Mouse (Mus musculus) forebrain, embryonic 10.5 days (tissue): ENCODE measurements around the gene Olfr223. TPM values are rescaled to one million over a fixed set of nuclear protein-coding genes. Genes with fewer than 3 reads are reported as not detected.
"Not testable (repeated sequence)": the region's sequence is repeated elsewhere in the genome, so short reads cannot be mapped to it uniquely, and the experiment has no call there.

ENCODE experiments used
- DNase-seq: peaks from one replicate; pipeline ENCODE4 v3.0.0-alpha.2; 2017; ENCODE audit warnings: low spot score; ENCODE audit errors: extremely low spot score
- H3K27ac ChIP-seq: fragments of 300-500 bp; sonication (generic); 2 replicates; pipeline ENCODE4 v1.5.1; 2016; ENCODE audit warnings: mild to moderate bottlenecking
- H3K27me3 ChIP-seq: fragments of 300-500 bp; sonication (generic); 2 replicates; pipeline ENCODE4 v1.6.1; 2016; ENCODE audit warnings: mild to moderate bottlenecking; ENCODE audit not compliant: poor library complexity, severe bottlenecking
- H3K36me3 ChIP-seq: fragments of 300-500 bp; sonication (generic); replicated peaks from 2 replicates; pipeline ENCODE4 v1.6.1; 2016; ENCODE audit warnings: mild to moderate bottlenecking, moderate library complexity
- H3K4me1 ChIP-seq: fragments of 300-500 bp; sonication (generic); 2 replicates; pipeline ENCODE4 v1.6.1; 2016
- H3K4me3 ChIP-seq: fragments of 300-500 bp; sonication (generic); 2 replicates; pipeline ENCODE4 v1.5.1; 2016; ENCODE audit warnings: mild to moderate bottlenecking, moderate library complexity
- H3K9me3 ChIP-seq: fragments of 300-500 bp; sonication (generic); 2 replicates; pipeline ENCODE4 v1.6.1; 2016; ENCODE audit warnings: mild to moderate bottlenecking, moderate library complexity
- WGBS: fragments of 180-500 bp; shearing (Covaris S2); methylation state at CpG from one replicate; pipeline ENCODE4 v1.1.7; 2016; 5-methylcytosine and 5-hydroxymethylcytosine counted together
- polyA plus RNA-seq: library from polyadenylated mRNA; unstranded; fragments of >200 nt; fragmentation: Nextera tagmentation; extraction: Ambion mirVana; gene quantifications from 2 replicates; pipeline ENCODE4 v1.2.1, GENCODE M21; 2016

Olfr223 gene
- polyA plus RNA-seq, 1 experiment from 2014 or later = not detected

GRCm38 (mm10) chr11:59626192-59626591 is 33.1 kb upstream of the Olfr223 start:
- Histone ChIP-seq H3K27ac (no peak overlapping the region), H3K4me3 (no peak overlapping the region), H3K36me3 (no peaks in the 10 kb centered on the region), H3K27me3 (no peaks in the 10 kb centered on the region), H3K9me3 (no peaks in the 10 kb centered on the region), H3K4me1 (no peaks in the 10 kb centered on the region)
- WGBS = 91% methylated on average over 7 of the region's 7 CpGs
- no peak for DNase-seq

GRCm38 (mm10) chr11:59624017-59624630 is 31.0 kb upstream of the Olfr223 start:
- Histone ChIP-seq H3K9me3 (no peaks in the 10 kb centered on the region), H3K4me3 (no peak overlapping the region), H3K4me1 (no peaks in the 10 kb centered on the region), H3K27ac (no peak overlapping the region), H3K36me3 (no peaks in the 10 kb centered on the region), H3K27me3 (no peaks in the 10 kb centered on the region)
- peak; percentile 24 for DNase-seq
- WGBS = 48% methylated on average over 6 of the region's 6 CpGs

GRCm38 (mm10) chr11:59622214-59622613 is 29.1 kb upstream of the Olfr223 start:
- Histone ChIP-seq H3K4me1 (no peaks in the 10 kb centered on the region), H3K4me3 (no peak overlapping the region), H3K9me3 (no peaks in the 10 kb centered on the region), H3K36me3 (no peaks in the 10 kb centered on the region), H3K27me3 (no peaks in the 10 kb centered on the region), H3K27ac (no peak overlapping the region)
- 76% methylated on average over 3 of the region's 3 CpGs for WGBS
- no peak for DNase-seq

GRCm38 (mm10) chr11:59616986-59617385 is 23.9 kb upstream of the Olfr223 start:
- not testable (repeated sequence) for H3K36me3 ChIP-seq, H3K4me3 ChIP-seq, H3K27ac ChIP-seq, H3K9me3 ChIP-seq, H3K27me3 ChIP-seq, H3K4me1 ChIP-seq, DNase-seq
- 97% methylated on average over 2 of the region's 2 CpGs for WGBS

- no peak overlapping the region for H3K27ac ChIP-seq
- H3K4me3 ChIP-seq = no peak overlapping the region
- 71% methylated on average over 4 of the region's 4 CpGs for WGBS
- H3K36me3 ChIP-seq = no peaks in the 10 kb centered on the region
- H3K9me3 ChIP-seq = no peaks in the 10 kb centered on the region
- no peaks in the 10 kb centered on the region for H3K4me1 ChIP-seq
- DNase-seq = no peak
- H3K27me3 ChIP-seq = no peaks in the 10 kb centered on the region
Measured at GRCm38 (mm10) chr11:59614120-59614519, 21.0 kb upstream of the Olfr223 start.

GRCm38 (mm10) chr11:59611646-59612045 is 18.6 kb upstream of the Olfr223 start:
- Histone ChIP-seq H3K27ac (no peak overlapping the region), H3K36me3 (no peaks in the 10 kb centered on the region), H3K27me3 (no peaks in the 10 kb centered on the region), H3K4me3 (no peak overlapping the region), H3K4me1 (no peaks in the 10 kb centered on the region), H3K9me3 (no peaks in the 10 kb centered on the region)
- 89% methylated on average over 5 of the region's 5 CpGs for WGBS
- no peak for DNase-seq

- Histone ChIP-seq H3K9me3 (no peaks in the 10 kb centered on the region), H3K27ac (no peak overlapping the region), H3K36me3 (no peaks in the 10 kb centered on the region), H3K4me3 (no peak overlapping the region), H3K4me1 (no peaks in the 10 kb centered on the region), H3K27me3 (no peaks in the 10 kb centered on the region)
- 82% methylated on average over 1 of the region's 1 CpGs for WGBS
- no peak for DNase-seq
Measured at GRCm38 (mm10) chr11:59602287-59602686, 9.2 kb upstream of the Olfr223 start.

GRCm38 (mm10) chr11:59600872-59601271 is 7.8 kb upstream of the Olfr223 start:
- no peak overlapping the region for H3K4me3 ChIP-seq

GRCm38 (mm10) chr11:59599211-59599610 is 6.1 kb upstream of the Olfr223 start:
- H3K4me3 ChIP-seq = no peak overlapping the region
- no peak for DNase-seq
- H3K4me1 ChIP-seq = no peaks in the 10 kb centered on the region
- no peak overlapping the region for H3K27ac ChIP-seq
- WGBS = 76% methylated on average over 7 of the region's 7 CpGs
- H3K36me3 ChIP-seq = no peaks in the 10 kb centered on the region
- no peaks in the 10 kb centered on the region for H3K9me3 ChIP-seq
- no peaks in the 10 kb centered on the region for H3K27me3 ChIP-seq

More at GRCm38 (mm10) chr11:59600872-59601271, 7.8 kb upstream of the Olfr223 start:
- no peak for DNase-seq
- Histone ChIP-seq H3K27me3 (no peaks in the 10 kb centered on the region), H3K36me3 (no peaks in the 10 kb centered on the region), H3K27ac (no peak overlapping the region), H3K4me1 (no peaks in the 10 kb centered on the region), H3K9me3 (no peaks in the 10 kb centered on the region)
- 94% methylated on average over 3 of the region's 3 CpGs for WGBS

GRCm38 (mm10) chr11:59596950-59597349 is 3.9 kb upstream of the Olfr223 start:
- no peak overlapping the region for H3K4me3 ChIP-seq
- DNase-seq = no peak
- H3K36me3 ChIP-seq = no peaks in the 10 kb centered on the region
- H3K27ac ChIP-seq = no peak overlapping the region
- no peaks in the 10 kb centered on the region for H3K27me3 ChIP-seq
- WGBS = 88% methylated on average over 8 of the region's 8 CpGs
- no peaks in the 10 kb centered on the region for H3K9me3 ChIP-seq
- H3K4me1 ChIP-seq = no peaks in the 10 kb centered on the region

- H3K27ac ChIP-seq = no peak overlapping the region
- no peaks in the 10 kb centered on the region for H3K9me3 ChIP-seq
- DNase-seq = no peak
- no peaks in the 10 kb centered on the region for H3K36me3 ChIP-seq
- H3K4me1 ChIP-seq = no peaks in the 10 kb centered on the region
- 60% methylated on average over 4 of the region's 4 CpGs for whole genome bisulfite sequencing
- no peak overlapping the region for H3K4me3 ChIP-seq
- H3K27me3 ChIP-seq = no peaks in the 10 kb centered on the region
Measured at GRCm38 (mm10) chr11:59596091-59596490, 3.0 kb upstream of the Olfr223 start.

GRCm38 (mm10) chr11:59589496-59589895 is 3.6 kb downstream of the Olfr223 start:
- Histone ChIP-seq H3K9me3 (no peaks in the 10 kb centered on the region), H3K4me3 (no peak overlapping the region), H3K36me3 (no peaks in the 10 kb centered on the region), H3K27ac (no peak overlapping the region), H3K27me3 (no peaks in the 10 kb centered on the region), H3K4me1 (no peaks in the 10 kb centered on the region)
- 90% methylated on average over 8 of the region's 8 CpGs for WGBS
- no peak for DNase-seq

- Histone ChIP-seq H3K27me3 (no peaks in the 10 kb centered on the region), H3K4me1 (no peaks in the 10 kb centered on the region), H3K36me3 (no peaks in the 10 kb centered on the region), H3K27ac (no peak overlapping the region), H3K4me3 (no peak overlapping the region), H3K9me3 (no peaks in the 10 kb centered on the region)
- WGBS = 38% methylated on average over 6 of the region's 6 CpGs
- no peak for DNase-seq
Measured at GRCm38 (mm10) chr11:59584539-59584938, 8.6 kb downstream of the Olfr223 start.

- H3K4me1 ChIP-seq, H3K4me3 ChIP-seq, H3K27ac ChIP-seq, H3K27me3 ChIP-seq, H3K36me3 ChIP-seq, DNase-seq, H3K9me3 ChIP-seq: not testable (repeated sequence)
Measured at GRCm38 (mm10) chr11:59576135-59576534, 17.0 kb downstream of the Olfr223 start, which contains the start of gene Olfr222. Olfr222 (minus strand) TSS chr11:59576235.
